ENCODE assay signal across 8 mouse cellular contexts in genomic region chr17:63498717-63499635, GRCm38 (mm10). TPM values are rescaled to one million over a fixed set of nuclear protein-coding genes. Genes with fewer than 3 reads are reported as not detected.
DNase-seq lines count a peak whose midpoint lies in the region; TF ChIP-seq lines count a peak whose summit lies in the region.

No protein-coding gene starts in this region.

- peaks cover 5 to 25% of the 10 kb centered on the region in 2 experiments for H3K4me1 ChIP-seq in CH12.LX (ENCODE audit: control insufficient read depth in 1 of 2, insufficient read depth in 2 of 2)
- H3K4me1 ChIP-seq in embryonic fibroblast, embryonic 13.5 days (ENCODE audit: control insufficient read depth, insufficient read depth, low read length), result peaks cover 6% of the 10 kb centered on the region; the same call in 1 of the 2 replicates

- H3K9me3 ChIP-seq in CH12.LX (replicated peaks; ENCODE audit: low read length), result no peaks in the 10 kb centered on the region

- H3K9ac ChIP-seq in CH12.LX (ENCODE audit: insufficient read depth, low read depth), result peak overlapping the region; percentile 92

- DNase-seq in CH12.LX (ENCODE audit: extremely low read depth), result no peak
- peak; percentile 62 for DNase-seq in adrenal gland, postnatal 25 days
- DNase-seq in heart, postnatal 10 days, result peak; percentile 55 to 65
- DNase-seq in layer of hippocampus, postnatal 10 days (ENCODE audit: low spot score in 2 of 2), result peak; percentile 50 to 72
- peak; percentile 56 for DNase-seq in right cerebral cortex, postnatal 14 days
- DNase-seq in yolk sac, embryonic 10.5 days (ENCODE audit: low spot score), result peak; percentile 65

- H3K36me3 ChIP-seq in CH12.LX (replicated peaks in 1 of 2; ENCODE audit: control insufficient read depth in 1 of 2, insufficient read depth in 1 of 2, low read length in 1 of 2) (peaks cover 0 to 10% of the 10 kb centered on the region in 2 experiments), macrophage (ENCODE audit: inconsistent target) (no peaks in the 10 kb centered on the region)

- TF ChIP-seq RAD21 in CH12.LX (IDR thresholded peaks at IDR 0.05; ENCODE audit: low read depth, low read length), result no peak

- no peak for TF ChIP-seq POLR2A in CH12.LX (IDR thresholded peaks at IDR 0.05; ENCODE audit: low read depth, low read length)
- TF ChIP-seq POLR2A in embryonic fibroblast, embryonic 13.5 days (IDR thresholded peaks at IDR 0.05; ENCODE audit: low read depth, low read length), result no peak

- peak overlapping the region; percentile 71 for H3K27ac ChIP-seq in CH12.LX (ENCODE audit: insufficient read depth, low read depth)
- H3K27ac ChIP-seq in embryonic fibroblast, embryonic 13.5 days (ENCODE audit: insufficient read depth, low read length), result peak overlapping the region; percentile 83; the same call in 1 of the 2 replicates
- no peak overlapping the region for H3K27ac ChIP-seq in macrophage

- H3K27me3 ChIP-seq in CH12.LX (replicated peaks), result no peaks in the 10 kb centered on the region

- intact Hi-C loops in heart, postnatal 10 days (cut with DNase I), result no loop called here

- under 1% methylated on average over 63 of the region's 90 CpGs for WGBS in macrophage (ENCODE audit: missing documents)

- H3K4me3 ChIP-seq in CH12.LX (replicated peaks in 1 of 3; ENCODE audit: low read depth in 2 of 3, low read length in 2 of 3, poor library complexity in 1 of 3), result peak overlapping the region; percentile 76 to 91 (median 76)
- H3K4me3 ChIP-seq in embryonic fibroblast, embryonic 13.5 days (ENCODE audit: insufficient read depth, low read length), result peak overlapping the region; percentile 68
- peak overlapping the region; percentile 36 for H3K4me3 ChIP-seq in macrophage (ENCODE audit: inconsistent target)

- in situ Hi-C loops in CH12.LX (cut with MboI; ENCODE audit: low pct_ligation_motif_present, low pct_unique_long_range_greater_than_20kb, low sequenced_read_pairs), result no loop called here

- H3K79me2 ChIP-seq in CH12.LX (replicated peaks; ENCODE audit: control insufficient read depth, extremely low read depth, insufficient read depth, poor library complexity, severe bottlenecking) (peaks cover 18% of the 10 kb centered on the region), macrophage (ENCODE audit: inconsistent target) (peaks cover 48% of the 10 kb centered on the region)

- dilution Hi-C loops in CH12.LX (cut with MboI; ENCODE audit: extremely low pct_ligation_motif_present, extremely low pct_unique_long_range_greater_than_20kb, low sequenced_read_pairs), result no loop called here

- TF ChIP-seq CTCF in CH12.LX (conservative IDR thresholded peaks at IDR 0.05 in 1 of 2, IDR thresholded peaks at IDR 0.05 in 1 of 2; ENCODE audit: low read depth in 2 of 2, low read length in 2 of 2), result no peak
- TF ChIP-seq CTCF in embryonic fibroblast, embryonic 13.5 days (IDR thresholded peaks at IDR 0.05; ENCODE audit: borderline replicate concordance, insufficient read depth, low read length), result no peak

- H3K4me2 ChIP-seq in CH12.LX (ENCODE audit: insufficient read depth, low read depth, poor library complexity, severe bottlenecking), result peak overlapping the region; percentile 95

- TF ChIP-seq EP300 in CH12.LX (IDR thresholded peaks at IDR 0.05; ENCODE audit: low read length), result no peak

TF ChIP-seq in CH12.LX, 34 proteins besides CTCF, POLR2A, EP300 and RAD21:
- peak; percentile 76; the same call in 1 of the 2 replicates for TF ChIP-seq UBTF (IDR thresholded peaks at IDR 0.05; ENCODE audit: low read depth, low read length)
- no peak for TF ChIP-seq ZKSCAN1 (IDR thresholded peaks at IDR 0.05; ENCODE audit: borderline replicate concordance, low read depth, low read length)
- no peak for TF ChIP-seq CHD2 (IDR thresholded peaks at IDR 0.05; ENCODE audit: low read length)
- no peak for TF ChIP-seq TBP (conservative IDR thresholded peaks at IDR 0.05; ENCODE audit: low read depth, low read length)
- no peak for TF ChIP-seq SMC3 (IDR thresholded peaks at IDR 0.05; ENCODE audit: low read depth, low read length)
- TF ChIP-seq ZNF384 (IDR thresholded peaks at IDR 0.05; ENCODE audit: low read depth, low read length), result no peak
- TF ChIP-seq MXI1 (IDR thresholded peaks at IDR 0.05; ENCODE audit: low read depth, low read length), result peak; percentile 45
- no peak for TF ChIP-seq USF2 (conservative IDR thresholded peaks at IDR 0.05; ENCODE audit: low read depth, low read length)
- no peak for TF ChIP-seq ZMIZ1 (IDR thresholded peaks at IDR 0.05; ENCODE audit: low read depth, low read length)
- no peak for TF ChIP-seq ETS1 (conservative IDR thresholded peaks at IDR 0.05; ENCODE audit: low read depth, low read length)
- TF ChIP-seq HCFC1 (IDR thresholded peaks at IDR 0.05; ENCODE audit: low read depth, low read length), result no peak
- no peak for TF ChIP-seq IRF4 (IDR thresholded peaks at IDR 0.05; ENCODE audit: low read depth, low read length)
- TF ChIP-seq POLR2AphosphoS2 (IDR thresholded peaks at IDR 0.05; ENCODE audit: low read depth, low read length), result no peak
- no peak for TF ChIP-seq MYC (IDR thresholded peaks at IDR 0.05; ENCODE audit: low read depth, low read length)
- TF ChIP-seq BHLHE40 (IDR thresholded peaks at IDR 0.05; ENCODE audit: low read depth, low read length), result no peak
- no peak for TF ChIP-seq NRF1 (IDR thresholded peaks at IDR 0.05; ENCODE audit: low read depth, low read length)
- TF ChIP-seq MEF2A (IDR thresholded peaks at IDR 0.05; ENCODE audit: borderline replicate concordance, low read depth, low read length), result no peak
- peak; percentile 58; the same call in 1 of the 2 replicates for TF ChIP-seq ELF1 (IDR thresholded peaks at IDR 0.05; ENCODE audit: low read depth, low read length)

RNA-seq across cellular contexts. Expression of gene Fbxl17, which starts 0.8 kb away (rescaled TPM):
- total RNA-seq in CH12.LX (2012; rRNA removed) (4.0 and 4.5 TPM in 2 replicates), CH12.LX (2014; rRNA removed) (4.3 and 4.5 TPM in 2 replicates)
- polyA plus RNA-seq in CH12.LX (2012; ENCODE audit: insufficient read length, low read depth) (4.7 and 6.9 TPM in 2 replicates), macrophage (2018) (9.8 to 12.5 TPM (median 11.3 TPM) in 3 replicates)
- 30.6 and 42.4 TPM in 2 replicates for total RNA-seq in adrenal gland, postnatal 25 days (2021)
- 27.5 and 28.1 TPM in 2 replicates for polyA plus RNA-seq in embryonic fibroblast, embryonic 13.5 days (2011; ENCODE audit: insufficient read length, low read depth, missing spikeins)
- total RNA-seq in heart, postnatal 10 days (2021), result 10 to 100 TPM; 32.5 to 33.9 TPM
- 10 to 100 TPM; 58.7 to 62.7 TPM for total RNA-seq in layer of hippocampus, postnatal 10 days (2021)
- total RNA-seq in macrophage (2018; cell fraction: chromatin; rRNA removed), result 10 to 100 TPM; 23.8 to 62.2 (median 44.1) TPM
- total RNA-seq in macrophage (2018; cell fraction: cytosol; rRNA removed), result 10 to 100 TPM; 12.1 to 19.4 (median 16.1) TPM
- 10 to 100 TPM; 16.0 to 49.7 (median 23.7) TPM for total RNA-seq in macrophage (2018; cell fraction: nucleus; rRNA removed)
